Mouse (Mus musculus) CH12.LX (cell line): ENCODE results near the gene Rab4a. TPM values are rescaled to one million over a fixed set of nuclear protein-coding genes. Genes with fewer than 3 reads are reported as not detected.

Source experiments
- DNase-seq: peaks from one replicate; pipeline ENCODE4 v3.0.0-alpha.2; 2013; ENCODE audit errors: extremely low read depth
- H3K27ac ChIP-seq: 2 replicates; pipeline ENCODE4 v1.5.1; 2012; ENCODE audit warnings: low read depth, mild to moderate bottlenecking, control low read depth, moderate library complexity; ENCODE audit not compliant: insufficient read depth
- H3K27me3 ChIP-seq: replicated peaks from 2 replicates; pipeline ENCODE3; 2012; ENCODE audit warnings: inconsistent platforms
- H3K36me3 ChIP-seq, 2 experiments: replicated peaks in 1 of 2; 2 replicates each; pipeline versions ENCODE3 to v1.6.1; 2012; ENCODE audit warnings: inconsistent platforms in 1 of 2, low read length in 1 of 2, mild to moderate bottlenecking in 1 of 2, mixed read lengths in 1 of 2, moderate library complexity in 1 of 2; ENCODE audit not compliant: control insufficient read depth in 1 of 2, insufficient read depth in 1 of 2
- H3K4me1 ChIP-seq, 2 experiments: 2 replicates each; pipeline ENCODE4 v1.6.1; 2012; ENCODE audit warnings: inconsistent platforms in 1 of 2, moderate library complexity in 1 of 2; ENCODE audit not compliant: insufficient read depth in 2 of 2, control insufficient read depth in 1 of 2
- H3K4me2 ChIP-seq: 2 replicates; pipeline ENCODE4 v1.6.1; 2012; ENCODE audit warnings: low read depth, mild to moderate bottlenecking, control low read depth; ENCODE audit not compliant: poor library complexity, insufficient read depth, severe bottlenecking
- H3K4me3 ChIP-seq, 3 experiments: fragments of 150-350 bp in 1 of 3; sonication (generic) in 1 of 3; replicated peaks in 1 of 3; 2 replicates each; pipeline versions ENCODE3 to v1.5.1; 2011 to 2012; ENCODE audit warnings: low read depth in 2 of 3, low read length in 2 of 3, mild to moderate bottlenecking in 2 of 3, moderate library complexity in 2 of 3, control low read depth in 1 of 3, improper control_type of control experiment in 1 of 3, inconsistent platforms in 1 of 3, mixed read lengths in 1 of 3; ENCODE audit not compliant: poor library complexity in 1 of 3
- H3K79me2 ChIP-seq: replicated peaks from 2 replicates; pipeline ENCODE4 v1.6.1; 2012; ENCODE audit warnings: mild to moderate bottlenecking, moderate library complexity; ENCODE audit not compliant: control insufficient read depth, poor library complexity, insufficient read depth, severe bottlenecking; ENCODE audit errors: extremely low read depth
- H3K9ac ChIP-seq: 2 replicates; pipeline ENCODE4 v1.6.1; 2012; ENCODE audit warnings: low read depth, mild to moderate bottlenecking, control low read depth, moderate library complexity; ENCODE audit not compliant: insufficient read depth
- H3K9me3 ChIP-seq: replicated peaks from 2 replicates; pipeline ENCODE3; 2012; ENCODE audit warnings: low read length, inconsistent platforms, mixed read lengths
- BHLHE40 ChIP-seq: IDR thresholded peaks from 2 replicates; pipeline ENCODE4 v1.6.1; 2011; ENCODE audit warnings: mild to moderate bottlenecking, low read depth, low read length, improper control_type of control experiment
- CHD1 ChIP-seq: IDR thresholded peaks from 2 replicates; pipeline ENCODE4 v1.6.1; 2012; ENCODE audit warnings: low read depth, low read length, improper control_type of control experiment, inconsistent platforms
- CHD2 ChIP-seq: IDR thresholded peaks from 2 replicates; pipeline ENCODE4 v1.6.1; 2011; ENCODE audit warnings: low read length, improper control_type of control experiment
- CTCF ChIP-seq, 2 experiments: IDR thresholded peaks in 1 of 2; conservative IDR thresholded peaks in 1 of 2; 2 replicates each; pipeline ENCODE4 v1.5.1; 2011 to 2012; ENCODE audit warnings: low read depth in 2 of 2, low read length in 2 of 2, improper control_type of control experiment in 1 of 2, inconsistent platforms in 1 of 2, mild to moderate bottlenecking in 1 of 2, moderate library complexity in 1 of 2
- E2F4 ChIP-seq: IDR thresholded peaks from 2 replicates; pipeline ENCODE4 v1.6.1; 2011; ENCODE audit warnings: low read depth, low read length, improper control_type of control experiment; ENCODE audit not compliant: insufficient replicate concordance
- ELF1 ChIP-seq: IDR thresholded peaks from 2 replicates; pipeline ENCODE4 v1.6.1; 2014; ENCODE audit warnings: low read depth, mild to moderate bottlenecking, inconsistent platforms, low read length, improper control_type of control experiment
- EP300 ChIP-seq: IDR thresholded peaks from 2 replicates; pipeline ENCODE4 v1.6.1; 2011; ENCODE audit warnings: low read length, improper control_type of control experiment
- ETS1 ChIP-seq: conservative IDR thresholded peaks from 2 replicates; pipeline ENCODE4 v1.6.1; 2012; ENCODE audit warnings: low read depth, mild to moderate bottlenecking, inconsistent platforms, low read length, improper control_type of control experiment, moderate library complexity
- GABPA ChIP-seq: IDR thresholded peaks from 2 replicates; pipeline ENCODE4 v1.6.1; 2012; ENCODE audit warnings: low read depth, low read length, improper control_type of control experiment, inconsistent platforms; ENCODE audit not compliant: insufficient replicate concordance
- HCFC1 ChIP-seq: IDR thresholded peaks from 2 replicates; pipeline ENCODE4 v1.6.1; 2012; ENCODE audit warnings: low read depth, mild to moderate bottlenecking, inconsistent platforms, low read length, improper control_type of control experiment
- IRF4 ChIP-seq: IDR thresholded peaks from 2 replicates; pipeline ENCODE4 v1.6.1; 2014; ENCODE audit warnings: low read depth, mild to moderate bottlenecking, inconsistent platforms, low read length, improper control_type of control experiment
- JUN ChIP-seq: IDR thresholded peaks from 2 replicates; pipeline ENCODE4 v1.6.1; 2011; ENCODE audit warnings: low read depth, mild to moderate bottlenecking, low read length, improper control_type of control experiment, moderate library complexity; ENCODE audit not compliant: insufficient read depth
- JUND ChIP-seq: conservative IDR thresholded peaks from 2 replicates; pipeline ENCODE4 v1.6.1; 2011; ENCODE audit warnings: low read depth, low read length, improper control_type of control experiment
- KAT2A ChIP-seq: IDR thresholded peaks from 2 replicates; pipeline ENCODE4 v1.6.1; 2012; ENCODE audit warnings: low read length, improper control_type of control experiment, inconsistent platforms; ENCODE audit not compliant: insufficient replicate concordance
- MAFK ChIP-seq: IDR thresholded peaks from 2 replicates; pipeline ENCODE4 v1.6.1; 2011; ENCODE audit warnings: low read length, improper control_type of control experiment; ENCODE audit not compliant: insufficient replicate concordance
- MAX ChIP-seq: IDR thresholded peaks from 2 replicates; pipeline ENCODE4 v1.6.1; 2011; ENCODE audit warnings: low read length, improper control_type of control experiment
- MAZ ChIP-seq: IDR thresholded peaks from 2 replicates; pipeline ENCODE4 v1.6.1; 2012; ENCODE audit warnings: low read depth, mild to moderate bottlenecking, inconsistent platforms, low read length, improper control_type of control experiment, moderate library complexity
- MEF2A ChIP-seq: IDR thresholded peaks from 2 replicates; pipeline ENCODE4 v1.6.1; 2014; ENCODE audit warnings: low read depth, mild to moderate bottlenecking, inconsistent platforms, low read length, improper control_type of control experiment, borderline replicate concordance
- MXI1 ChIP-seq: IDR thresholded peaks from 2 replicates; pipeline ENCODE4 v1.6.1; 2011; ENCODE audit warnings: mild to moderate bottlenecking, low read depth, low read length, improper control_type of control experiment
- MYC ChIP-seq: IDR thresholded peaks from 2 replicates; pipeline ENCODE4 v1.6.1; 2011; ENCODE audit warnings: low read depth, mild to moderate bottlenecking, improper control_type of control experiment, low read length
- NELFE ChIP-seq: IDR thresholded peaks from 2 replicates; pipeline ENCODE4 v1.6.1; 2011; ENCODE audit warnings: low read depth, low read length, improper control_type of control experiment
- NRF1 ChIP-seq: IDR thresholded peaks from 2 replicates; pipeline ENCODE4 v1.6.1; 2014; ENCODE audit warnings: low read depth, mild to moderate bottlenecking, inconsistent platforms, low read length, improper control_type of control experiment, moderate library complexity
- PAX5 ChIP-seq: IDR thresholded peaks from 2 replicates; pipeline ENCODE4 v1.6.1; 2012; ENCODE audit warnings: low read length, inconsistent platforms, mixed read lengths
- POLR2A ChIP-seq: IDR thresholded peaks from 2 replicates; pipeline ENCODE4 v1.6.1; 2011; ENCODE audit warnings: low read depth, mild to moderate bottlenecking, improper control_type of control experiment, low read length
- POLR2AphosphoS2 ChIP-seq: IDR thresholded peaks from 2 replicates; pipeline ENCODE4 v1.6.1; 2011; ENCODE audit warnings: low read depth, low read length, improper control_type of control experiment
- RAD21 ChIP-seq: IDR thresholded peaks from 2 replicates; pipeline ENCODE4 v1.6.1; 2011; ENCODE audit warnings: low read depth, mild to moderate bottlenecking, low read length, improper control_type of control experiment, moderate library complexity
- RCOR1 ChIP-seq: conservative IDR thresholded peaks from 2 replicates; pipeline ENCODE4 v1.6.1; 2012; ENCODE audit warnings: low read depth, mild to moderate bottlenecking, inconsistent platforms, low read length, improper control_type of control experiment
- SIN3A ChIP-seq: IDR thresholded peaks from 2 replicates; pipeline ENCODE4 v1.6.1; 2012; ENCODE audit warnings: low read length, improper control_type of control experiment, inconsistent platforms
- SMC3 ChIP-seq: IDR thresholded peaks from 2 replicates; pipeline ENCODE4 v1.6.1; 2011; ENCODE audit warnings: low read depth, low read length, improper control_type of control experiment
- TBP ChIP-seq: conservative IDR thresholded peaks from 2 replicates; pipeline ENCODE4 v1.6.1; 2011; ENCODE audit warnings: low read depth, low read length, improper control_type of control experiment
- TCF12 ChIP-seq: IDR thresholded peaks from 2 replicates; pipeline ENCODE4 v1.6.1; 2014; ENCODE audit warnings: low read depth, mild to moderate bottlenecking, inconsistent platforms, low read length, improper control_type of control experiment
- UBTF ChIP-seq: IDR thresholded peaks from 2 replicates; pipeline ENCODE4 v1.6.1; 2012; ENCODE audit warnings: low read depth, mild to moderate bottlenecking, inconsistent platforms, low read length, improper control_type of control experiment, moderate library complexity
- USF1 ChIP-seq: IDR thresholded peaks from 2 replicates; pipeline ENCODE4 v1.6.1; 2014; ENCODE audit warnings: low read depth, mild to moderate bottlenecking, inconsistent platforms, low read length, improper control_type of control experiment
- USF2 ChIP-seq: conservative IDR thresholded peaks from 2 replicates; pipeline ENCODE4 v1.6.1; 2011; ENCODE audit warnings: low read depth, low read length, improper control_type of control experiment
- ZC3H11A ChIP-seq: IDR thresholded peaks from 2 replicates; pipeline ENCODE4 v1.6.1; 2012; ENCODE audit warnings: low read depth, mild to moderate bottlenecking, inconsistent platforms, low read length, improper control_type of control experiment
- ZKSCAN1 ChIP-seq: IDR thresholded peaks from 2 replicates; pipeline ENCODE4 v1.6.1; 2012; ENCODE audit warnings: low read depth, inconsistent platforms, low read length, improper control_type of control experiment, borderline replicate concordance
- ZMIZ1 ChIP-seq: IDR thresholded peaks from 2 replicates; pipeline ENCODE4 v1.6.1; 2012; ENCODE audit warnings: low read depth, mild to moderate bottlenecking, inconsistent platforms, low read length, improper control_type of control experiment
- ZNF384 ChIP-seq: IDR thresholded peaks from 2 replicates; pipeline ENCODE4 v1.6.1; 2012; ENCODE audit warnings: low read depth, low read length, improper control_type of control experiment, inconsistent platforms
- dilution Hi-C: fragments of 300-500 bp; cut with MboI; formaldehyde crosslinking; loops from 2 replicates; pipeline ENCODE4 v1.14.3; 2020; ENCODE audit warnings: low sequenced_read_pairs; ENCODE audit not compliant: extremely low pct_unique_long_range_greater_than_20kb, extremely low pct_ligation_motif_present
- in situ Hi-C: fragments of 300-500 bp; cut with MboI; formaldehyde crosslinking; loops from 3 replicates; pipeline ENCODE4 v1.14.3; 2019; ENCODE audit warnings: low sequenced_read_pairs, low pct_ligation_motif_present, low pct_unique_long_range_greater_than_20kb, mixed read lengths
- polyA plus RNA-seq: library from polyadenylated mRNA; unstranded; fragments of >175 nt; gene quantifications from 2 replicates; pipeline ENCODE4 v1.2.1, GENCODE M21; 2012; ENCODE audit warnings: low read depth; ENCODE audit not compliant: insufficient read length
- total RNA-seq, 2 experiments: library from RNA; depleted of rRNA; stranded (reverse); fragments of 300-350 nt in 1 of 2; fragments of >200 nt in 1 of 2; gene quantifications; 2 replicates each; pipeline ENCODE4 v1.2.3; 2012 to 2014

The Rab4a gene
- total and polyA plus RNA-seq, 3 experiments, result not detected

DNA sequence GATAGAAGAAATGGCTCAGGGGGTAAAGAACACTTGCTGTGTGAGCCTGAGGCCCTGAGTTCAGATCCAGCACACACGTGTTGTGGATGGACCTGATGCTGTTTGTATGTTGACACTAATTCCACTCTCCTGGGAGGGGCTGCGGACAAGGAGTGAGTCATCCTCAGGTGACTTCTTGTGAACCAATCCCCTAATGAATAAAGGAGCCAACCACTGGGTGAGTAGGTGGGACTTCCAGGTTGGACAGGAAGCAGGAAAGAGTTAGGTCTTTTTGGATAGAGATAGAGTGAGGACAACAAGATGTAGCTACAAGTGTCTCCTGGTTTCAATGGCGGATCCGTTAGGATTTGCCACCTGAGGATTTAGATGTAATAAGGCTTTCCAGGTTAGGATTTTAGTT, 43.6 kb downstream of the Rab4a start:
- peak overlapping the region; percentile 95 for H3K9ac ChIP-seq
- H3K27ac ChIP-seq, result no peak overlapping the region
- H3K4me3 ChIP-seq, result peak overlapping the region; percentile 59 to 80 (median 74)
- DNase-seq, result peak; percentile 88
- peaks cover 1 to 27% of the 10 kb centered on the region in 2 experiments for H3K36me3 ChIP-seq
- in situ Hi-C loops (no loop called here), dilution Hi-C loops (no loop called here)
- H3K4me1 ChIP-seq, result peaks cover 3 to 43% of the 10 kb centered on the region in 2 experiments; a peak in 3 of 4 replicates
- peaks cover 13% of the 10 kb centered on the region; the same call in 1 of the 2 replicates for H3K79me2 ChIP-seq
- H3K4me2 ChIP-seq, result peak overlapping the region; percentile 76; the same call in 1 of the 2 replicates
- no peaks in the 10 kb centered on the region for H3K9me3 ChIP-seq
- TF ChIP-seq TCF12 (peak; percentile 43; the same call in 1 of the 2 replicates), IRF4 (no peak), ELF1 (peak; percentile 91), USF1 (peak; percentile 85), MAFK (0 out of 2 replicates have a peak, but pooled peaks have one; percentile 20), JUN (peak; percentile 94), PAX5 (no peak), MAX (peak; percentile 89), MAZ (peak; percentile 85; the same call in 1 of the 2 replicates), RAD21 (no peak), HCFC1 (peak; percentile 75), CHD1 (no peak; the same call in 1 of the 2 replicates), ZC3H11A (no peak), BHLHE40 (peak; percentile 97), USF2 (peak; percentile 74), NRF1 (no peak), CHD2 (peak; percentile 28; the same call in 1 of the 2 replicates), MEF2A (no peak; the same call in 1 of the 2 replicates), JUND (peak; percentile 98), ZNF384 (no peak), SMC3 (no peak), E2F4 (0 out of 2 replicates have a peak, but pooled peaks have one; percentile 26), GABPA (no peak), MXI1 (peak; percentile 90), UBTF (no peak), EP300 (0 out of 2 replicates have a peak, but pooled peaks have one; percentile 36), KAT2A (0 out of 2 replicates have a peak, but pooled peaks have one; percentile 45), NELFE (peak; percentile 66), ZMIZ1 (peak; percentile 67; the same call in 1 of the 2 replicates), ZKSCAN1 (no peak), SIN3A (peak; percentile 90), CTCF (conservative IDR thresholded peaks at IDR 0.05 in 1 of 2, IDR thresholded peaks at IDR 0.05 in 1 of 2; ENCODE audit: low read depth in 2 of 2, low read length in 2 of 2) (no peak), ETS1 (peak; percentile 61; the same call in 1 of the 2 replicates), POLR2AphosphoS2 (peak; percentile 45; the same call in 1 of the 2 replicates), RCOR1 (0 out of 2 replicates have a peak, but pooled peaks have one; percentile 25), TBP (peak; percentile 80), MYC (peak; percentile 72), POLR2A (peak; percentile 72)
- no peaks in the 10 kb centered on the region for H3K27me3 ChIP-seq
